Mouse (Mus musculus) left cerebral cortex, adult 9 months (tissue): Measurements from ENCODE around the gene Gm38431.

ENCODE experiments used
- DNase-seq, 2 experiments: peaks; one replicate each; pipeline ENCODE4 v3.0.0; 2022; ENCODE audit warnings: low spot score in 2 of 2

Gm38431 gene

GRCm38 (mm10) chr9:21041308-21041707 lies 50.5 kb downstream of the Gm38431 start:
- peak; percentile 87 to 89 for DNase-seq

GRCm38 (mm10) chr9:21039779-21040178 lies 52.0 kb downstream of the Gm38431 start:
- no peak for DNase-seq

- DNase-seq, result peak in 1 of 2 experiments; percentile 29
Observed at GRCm38 (mm10) chr9:21037481-21037891, 54.3 kb downstream of the Gm38431 start.

GRCm38 (mm10) chr9:21036666-21037065 lies 55.1 kb downstream of the Gm38431 start:
- DNase-seq, result peak in 1 of 2 experiments; percentile 25

- DNase-seq, result peak in 1 of 2 experiments; percentile 5
Observed at GRCm38 (mm10) chr9:21036161-21036560, 55.6 kb downstream of the Gm38431 start.

- peak in 1 of 2 experiments; percentile 18 for DNase-seq
Observed at GRCm38 (mm10) chr9:21035586-21035985, 56.2 kb downstream of the Gm38431 start.

GRCm38 (mm10) chr9:21034481-21035085 lies 57.2 kb downstream of the Gm38431 start:
- no peak for DNase-seq

GRCm38 (mm10) chr9:21033136-21033535 lies 58.7 kb downstream of the Gm38431 start:
- peak in 1 of 2 experiments; percentile 74 for DNase-seq

GRCm38 (mm10) chr9:21032491-21032890 lies 59.3 kb downstream of the Gm38431 start:
- no peak for DNase-seq

GRCm38 (mm10) chr9:21031896-21032351 lies 59.9 kb downstream of the Gm38431 start, which contains the start of gene Icam5:
Icam5 (plus strand) TSS chr9:21032073.
- DNase-seq, result peak; percentile 83 to 87

- DNase-seq, result peak; percentile 87
Observed at GRCm38 (mm10) chr9:21031251-21031895, 60.4 kb downstream of the Gm38431 start.

- DNase-seq, result peak; percentile 74 to 92
Observed at GRCm38 (mm10) chr9:21030781-21031250, 61.0 kb downstream of the Gm38431 start.

GRCm38 (mm10) chr9:21030055-21030600 lies 61.7 kb downstream of the Gm38431 start:
- DNase-seq, result no peak

- peak in 1 of 2 experiments; percentile 80 for DNase-seq
Observed at GRCm38 (mm10) chr9:21029291-21030054, 62.3 kb downstream of the Gm38431 start, which contains the start of gene Icam4. Icam4 (plus strand) TSS chr9:21029373.

- DNase-seq, result no peak
Observed at GRCm38 (mm10) chr9:21028560-21029110, 63.2 kb downstream of the Gm38431 start.

GRCm38 (mm10) chr9:21027774-21028290 lies 64.0 kb downstream of the Gm38431 start:
- no peak for DNase-seq

- no peak for DNase-seq
Observed at GRCm38 (mm10) chr9:21026849-21027248, 64.9 kb downstream of the Gm38431 start.

- DNase-seq, result no peak
Observed at GRCm38 (mm10) chr9:21025258-21025810, 66.5 kb downstream of the Gm38431 start.

GRCm38 (mm10) chr9:21022726-21023125 lies 69.1 kb downstream of the Gm38431 start:
- no peak for DNase-seq

GRCm38 (mm10) chr9:21022288-21022687 lies 69.5 kb downstream of the Gm38431 start:
- no peak for DNase-seq

GRCm38 (mm10) chr9:21021363-21021762 lies 70.4 kb downstream of the Gm38431 start:
- DNase-seq, result no peak
